Mouse (Mus musculus) hindbrain, embryonic 13.5 days (tissue): ENCODE results near the gene Ephb1. TPM values are rescaled to one million over a fixed set of nuclear protein-coding genes. Genes with fewer than 3 reads are reported as not detected.

Source experiments
- ATAC-seq: fragments of 200-750 bp; cut with Nextera tagmentation; 2 replicates; pipeline ENCODE4 v1.8.0; 2017; ENCODE audit warnings: moderate TSS enrichment; ENCODE audit not compliant: low FRiP score
- H3K27ac ChIP-seq: fragments of 300-500 bp; sonication (generic); 2 replicates; pipeline ENCODE4 v1.5.1; 2015; ENCODE audit warnings: inconsistent platforms, mild to moderate bottlenecking, moderate library complexity
- H3K27me3 ChIP-seq: fragments of 300-500 bp; sonication (generic); 2 replicates; pipeline ENCODE4 v1.6.1; 2015; ENCODE audit warnings: mild to moderate bottlenecking, inconsistent platforms
- H3K36me3 ChIP-seq: fragments of 300-500 bp; sonication (generic); 2 replicates; pipeline ENCODE4 v1.6.1; 2015; ENCODE audit warnings: mild to moderate bottlenecking, inconsistent platforms
- H3K4me1 ChIP-seq: fragments of 300-500 bp; sonication (generic); replicated peaks from 2 replicates; pipeline ENCODE4 v1.6.1; 2015; ENCODE audit warnings: inconsistent platforms
- H3K4me2 ChIP-seq: fragments of 300-500 bp; sonication (generic); 2 replicates; pipeline ENCODE4 v1.6.1; 2015; ENCODE audit warnings: inconsistent platforms, mild to moderate bottlenecking, moderate library complexity
- H3K4me3 ChIP-seq: fragments of 300-500 bp; sonication (generic); 2 replicates; pipeline ENCODE4 v1.5.1; 2015; ENCODE audit warnings: mild to moderate bottlenecking, inconsistent platforms
- H3K9ac ChIP-seq: fragments of 300-500 bp; sonication (generic); 2 replicates; pipeline ENCODE4 v1.6.1; 2015; ENCODE audit warnings: mild to moderate bottlenecking, inconsistent platforms
- H3K9me3 ChIP-seq: fragments of 300-500 bp; sonication (generic); 2 replicates; pipeline ENCODE4 v1.6.1; 2016; ENCODE audit warnings: inconsistent platforms
- WGBS: fragments of 180-500 bp; shearing (Covaris S2); methylation state at CpG from one replicate; pipeline ENCODE4 v1.1.7; 2015; 5-methylcytosine and 5-hydroxymethylcytosine counted together
- polyA plus RNA-seq: library from polyadenylated mRNA; unstranded; fragments of >200 nt; fragmentation: Nextera tagmentation; extraction: Ambion mirVana; gene quantifications from 2 replicates; pipeline ENCODE4 v1.2.1, GENCODE M21; 2015

The Ephb1 gene
- polyA plus RNA-seq, 1 experiment from 2014 or later: 45.4 TPM

DNA sequence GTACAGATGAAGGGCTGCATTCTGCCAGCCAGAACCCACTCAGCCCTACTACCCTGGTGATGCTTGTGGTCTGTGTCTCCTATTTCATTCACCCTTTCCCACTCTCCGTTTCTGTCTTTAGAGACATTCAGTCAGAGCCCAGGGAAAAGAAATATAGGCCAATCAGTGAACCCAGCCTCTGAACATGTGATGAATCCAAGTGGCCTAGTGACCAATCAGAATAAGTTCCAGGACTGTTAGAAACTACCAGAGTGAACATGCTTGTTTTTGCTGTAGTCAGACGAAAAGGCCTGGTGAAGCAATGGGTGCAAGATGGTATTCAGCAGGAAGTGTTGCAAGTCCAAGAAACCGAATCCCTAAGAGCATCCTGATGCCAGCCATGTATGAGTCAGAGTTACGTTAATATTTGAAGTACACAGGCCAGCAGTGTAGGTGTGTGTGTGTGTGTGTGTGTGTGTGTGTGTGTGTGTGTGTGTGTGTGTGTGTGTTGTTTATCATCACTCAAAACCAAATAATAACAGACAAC is 26.8 kb downstream of the Ephb1 start:
- peaks cover 10% of the 10 kb centered on the region for H3K4me1 ChIP-seq
- no peak overlapping the region for H3K9ac ChIP-seq
- no peak overlapping the region for H3K4me3 ChIP-seq
- H3K27me3 ChIP-seq: no peaks in the 10 kb centered on the region
- H3K27ac ChIP-seq: no peak overlapping the region
- H3K9me3 ChIP-seq: no peaks in the 10 kb centered on the region
- WGBS: 88% methylated on average over 4 of the region's 4 CpGs
- no peak for ATAC-seq
- no peak overlapping the region for H3K4me2 ChIP-seq
- no peaks in the 10 kb centered on the region for H3K36me3 ChIP-seq

DNA sequence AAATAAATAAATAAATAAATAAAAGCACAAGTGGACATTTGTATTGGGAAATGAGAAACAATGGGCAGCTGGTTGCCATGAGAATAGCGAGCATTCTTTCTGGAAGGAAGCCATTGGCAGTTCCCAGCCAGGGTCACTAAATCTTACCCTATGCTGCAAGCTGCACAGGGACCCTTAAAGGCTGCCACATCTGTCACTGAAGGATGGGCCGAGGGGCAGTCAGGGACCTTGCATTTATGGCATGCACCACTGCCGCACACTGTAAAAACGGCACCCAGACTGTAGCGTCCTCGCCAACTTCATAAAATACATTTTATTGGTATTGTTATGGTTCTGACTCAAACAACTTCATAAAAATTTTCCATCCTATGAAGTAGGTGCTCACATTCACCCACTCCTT is 39.1 kb downstream of the Ephb1 start:
- Histone ChIP-seq H3K4me3 (no peak overlapping the region), H3K36me3 (no peaks in the 10 kb centered on the region), H3K27ac (no peak overlapping the region), H3K9me3 (no peaks in the 10 kb centered on the region), H3K4me1 (peaks cover 15% of the 10 kb centered on the region), H3K4me2 (no peak overlapping the region), H3K9ac (no peak overlapping the region), H3K27me3 (no peaks in the 10 kb centered on the region)
- 74% methylated on average over 6 of the region's 6 CpGs for WGBS
- no peak for ATAC-seq

DNA sequence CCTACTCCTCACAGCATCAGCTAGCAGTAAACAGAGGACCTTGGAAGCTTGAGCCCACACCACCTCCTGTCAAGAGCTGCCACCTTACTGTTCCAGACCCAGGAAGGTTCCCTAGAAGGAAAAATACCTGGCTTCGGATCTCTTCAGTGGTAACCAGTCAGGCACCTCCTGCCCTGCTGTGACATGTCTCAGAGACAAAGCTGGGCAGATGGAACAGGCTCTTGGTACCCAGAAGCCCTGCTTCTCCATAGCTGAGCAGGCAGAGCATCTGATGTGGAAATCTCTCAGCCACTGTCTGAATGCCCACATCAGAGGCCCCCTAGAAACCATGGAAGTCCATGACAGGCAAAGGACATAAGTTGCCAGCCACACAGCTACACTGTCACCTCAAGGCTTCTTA is 39.7 kb downstream of the Ephb1 start:
- Histone ChIP-seq H3K27ac (no peak overlapping the region), H3K4me3 (no peak overlapping the region), H3K27me3 (no peaks in the 10 kb centered on the region), H3K4me2 (no peak overlapping the region), H3K4me1 (peaks cover 19% of the 10 kb centered on the region), H3K9ac (no peak overlapping the region), H3K9me3 (no peaks in the 10 kb centered on the region), H3K36me3 (no peaks in the 10 kb centered on the region)
- no peak for ATAC-seq
- 96% methylated on average over 1 of the region's 1 CpGs for WGBS

GRCm38 (mm10) chr9:102310431-102310830 is 44.1 kb downstream of the Ephb1 start:
- Histone ChIP-seq H3K4me2 (no peak overlapping the region), H3K9ac (no peak overlapping the region), H3K9me3 (no peaks in the 10 kb centered on the region), H3K27me3 (no peaks in the 10 kb centered on the region), H3K4me3 (no peak overlapping the region), H3K36me3 (no peaks in the 10 kb centered on the region), H3K27ac (peak overlapping the region; percentile 20; the same call in 1 of the 2 replicates), H3K4me1 (peaks cover 43% of the 10 kb centered on the region)
- 30% methylated on average over 3 of the region's 3 CpGs for WGBS
- ATAC-seq: no peak

GRCm38 (mm10) chr9:102309278-102309677 is 45.2 kb downstream of the Ephb1 start:
- H3K4me1 ChIP-seq: peaks cover 48% of the 10 kb centered on the region
- no peaks in the 10 kb centered on the region for H3K36me3 ChIP-seq
- H3K4me2 ChIP-seq: no peak overlapping the region
- H3K9me3 ChIP-seq: no peaks in the 10 kb centered on the region
- no peak overlapping the region for H3K9ac ChIP-seq
- no peak for ATAC-seq
- 91% methylated on average over 7 of the region's 7 CpGs for WGBS
- no peak overlapping the region for H3K4me3 ChIP-seq
- H3K27me3 ChIP-seq: no peaks in the 10 kb centered on the region
- H3K27ac ChIP-seq: no peak overlapping the region

DNA sequence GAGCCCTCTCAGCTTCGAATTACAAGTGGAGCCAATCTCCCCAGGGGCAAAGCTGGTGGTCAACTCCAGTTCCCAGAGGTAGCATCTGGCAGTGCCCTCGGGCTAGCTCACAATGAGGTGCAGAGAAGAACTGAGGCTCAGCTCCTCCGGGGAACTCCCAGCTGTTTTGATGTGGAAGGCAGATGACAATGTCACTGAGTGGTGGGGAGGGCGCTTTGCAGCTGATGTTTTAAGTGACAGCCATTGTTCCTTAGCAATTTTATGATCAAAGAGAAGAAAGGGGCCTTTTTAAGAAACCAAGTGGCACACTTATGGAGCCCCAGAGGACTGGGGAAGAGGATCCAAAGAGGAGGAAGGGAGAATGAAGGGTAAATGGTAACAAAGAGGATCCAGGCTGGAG is 46.8 kb downstream of the Ephb1 start:
- no peak overlapping the region for H3K27ac ChIP-seq

GRCm38 (mm10) chr9:102306645-102307415 is 47.7 kb downstream of the Ephb1 start:
- Histone ChIP-seq H3K36me3 (no peaks in the 10 kb centered on the region), H3K4me3 (no peak overlapping the region), H3K4me1 (peaks cover 55% of the 10 kb centered on the region), H3K9me3 (no peaks in the 10 kb centered on the region), H3K27ac (no peak overlapping the region; the same call in 1 of the 2 replicates), H3K27me3 (no peaks in the 10 kb centered on the region), H3K9ac (no peak overlapping the region), H3K4me2 (no peak overlapping the region)
- 82% methylated on average over 1 of the region's 1 CpGs for WGBS
- no peak for ATAC-seq

More for the DNA sequence above, 46.8 kb downstream of the Ephb1 start:
- no peak overlapping the region for H3K9ac ChIP-seq
- no peaks in the 10 kb centered on the region for H3K36me3 ChIP-seq
- H3K4me2 ChIP-seq: no peak overlapping the region
- no peaks in the 10 kb centered on the region for H3K9me3 ChIP-seq
- peaks cover 55% of the 10 kb centered on the region for H3K4me1 ChIP-seq
- WGBS: 31% methylated on average over 4 of the region's 4 CpGs
- no peaks in the 10 kb centered on the region for H3K27me3 ChIP-seq
- no peak for ATAC-seq
- no peak overlapping the region for H3K4me3 ChIP-seq

DNA sequence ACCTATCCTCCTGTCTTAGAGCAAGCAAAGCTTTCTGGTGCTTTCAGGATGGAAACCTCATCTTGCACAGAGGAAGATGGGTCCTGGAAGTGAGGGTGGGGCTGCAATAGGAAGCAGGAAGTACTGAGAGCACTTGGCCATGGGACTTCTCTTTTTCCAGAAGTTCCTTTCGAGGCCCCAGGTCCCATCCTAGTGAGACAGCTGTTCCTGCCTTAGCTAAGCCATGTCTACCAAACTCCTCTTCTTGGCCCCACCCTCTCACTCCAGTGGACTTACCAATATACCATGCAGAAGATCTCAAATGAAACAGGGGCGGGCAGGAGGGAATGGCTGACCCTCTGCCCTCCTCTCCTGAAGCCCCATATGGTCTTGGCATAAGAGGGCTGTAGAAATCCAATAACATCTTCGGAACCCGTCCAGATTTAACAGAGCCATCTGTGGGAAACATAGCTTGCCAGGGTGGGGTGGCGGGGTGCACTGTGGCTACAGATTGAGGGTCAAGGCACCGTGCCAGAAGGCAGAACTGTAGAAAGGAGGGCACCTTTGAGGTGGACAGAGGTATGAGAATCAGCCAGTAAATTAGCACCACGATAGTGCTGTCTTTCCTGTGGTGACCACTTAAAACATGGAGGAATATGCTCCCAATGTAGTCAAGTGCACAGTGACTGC is 48.9 kb downstream of the Ephb1 start:
- no peak overlapping the region for H3K27ac ChIP-seq
- H3K27me3 ChIP-seq: no peaks in the 10 kb centered on the region
- peaks cover 48% of the 10 kb centered on the region for H3K4me1 ChIP-seq
- no peak overlapping the region for H3K9ac ChIP-seq
- H3K4me3 ChIP-seq: no peak overlapping the region
- 87% methylated on average over 7 of the region's 7 CpGs for WGBS
- H3K9me3 ChIP-seq: no peaks in the 10 kb centered on the region
- H3K4me2 ChIP-seq: no peak overlapping the region
- no peak for ATAC-seq
- no peaks in the 10 kb centered on the region for H3K36me3 ChIP-seq

GRCm38 (mm10) chr9:102304796-102305195 is 49.7 kb downstream of the Ephb1 start:
- Histone ChIP-seq H3K9me3 (no peaks in the 10 kb centered on the region), H3K4me2 (no peak overlapping the region), H3K9ac (no peak overlapping the region), H3K27ac (no peak overlapping the region), H3K4me1 (peaks cover 45% of the 10 kb centered on the region), H3K4me3 (no peak overlapping the region), H3K27me3 (no peaks in the 10 kb centered on the region), H3K36me3 (no peaks in the 10 kb centered on the region)
- 44% methylated on average over 3 of the region's 3 CpGs for WGBS
- no peak for ATAC-seq

DNA sequence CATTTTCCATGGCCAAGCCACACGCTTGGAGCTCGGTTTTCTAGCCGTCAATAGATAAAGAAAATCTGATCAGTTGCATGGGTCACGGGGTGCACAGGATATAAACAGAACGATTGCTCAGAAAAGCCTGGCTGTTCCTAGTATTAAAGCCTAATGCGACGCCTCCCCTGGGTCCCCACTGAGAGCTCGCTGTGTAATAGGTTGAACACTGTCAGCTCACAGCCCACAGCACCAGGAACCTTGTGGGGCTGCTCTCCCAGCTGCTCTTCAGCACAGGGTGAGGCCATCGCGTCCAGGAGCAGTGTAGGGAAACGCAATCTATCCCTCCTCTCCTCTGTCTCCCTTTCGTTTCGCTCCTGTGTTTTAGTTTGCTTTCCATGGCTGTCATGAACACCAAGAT is 50.6 kb downstream of the Ephb1 start:
- Histone ChIP-seq H3K4me2 (no peak overlapping the region), H3K9ac (no peak overlapping the region), H3K4me1 (peaks cover 45% of the 10 kb centered on the region), H3K27ac (peak overlapping the region; percentile 2; the same call in 1 of the 2 replicates), H3K36me3 (no peaks in the 10 kb centered on the region), H3K27me3 (no peaks in the 10 kb centered on the region), H3K4me3 (no peak overlapping the region), H3K9me3 (no peaks in the 10 kb centered on the region)
- ATAC-seq: no peak
- WGBS: 45% methylated on average over 13 of the region's 13 CpGs

DNA sequence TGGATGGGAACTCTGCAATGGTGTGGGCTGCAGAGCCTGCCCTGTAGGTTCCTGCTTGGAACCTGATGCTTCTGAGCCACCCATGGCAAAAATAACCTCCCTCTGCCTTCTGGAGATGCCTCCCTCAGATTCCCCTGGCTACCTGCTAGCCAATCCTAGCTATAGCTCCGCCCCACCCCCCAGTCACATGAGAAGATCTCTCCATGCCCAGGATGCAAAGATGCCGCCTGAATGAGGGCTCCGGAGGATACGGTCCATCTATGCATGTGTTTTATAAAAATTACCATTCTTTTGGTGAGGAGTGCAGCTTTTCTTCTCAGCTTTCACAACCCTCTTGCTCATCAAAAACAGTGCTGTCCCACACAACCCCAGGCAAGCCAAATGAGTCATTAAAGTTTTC is 53.5 kb downstream of the Ephb1 start:
- ATAC-seq: no peak
- H3K9ac ChIP-seq: no peak overlapping the region
- H3K27ac ChIP-seq: no peak overlapping the region
- no peaks in the 10 kb centered on the region for H3K27me3 ChIP-seq
- no peak overlapping the region for H3K4me2 ChIP-seq
- 74% methylated on average over 4 of the region's 4 CpGs for whole genome bisulfite sequencing
- H3K4me1 ChIP-seq: peaks cover 40% of the 10 kb centered on the region
- no peak overlapping the region for H3K4me3 ChIP-seq
- H3K36me3 ChIP-seq: no peaks in the 10 kb centered on the region
- H3K9me3 ChIP-seq: no peaks in the 10 kb centered on the region

GRCm38 (mm10) chr9:102298741-102299140 is 55.8 kb downstream of the Ephb1 start:
- no peak overlapping the region for H3K4me2 ChIP-seq
- no peaks in the 10 kb centered on the region for H3K27me3 ChIP-seq
- ATAC-seq: no peak
- H3K4me1 ChIP-seq: peaks cover 29% of the 10 kb centered on the region
- H3K4me3 ChIP-seq: no peak overlapping the region
- H3K36me3 ChIP-seq: no peaks in the 10 kb centered on the region
- 64% methylated on average over 8 of the region's 8 CpGs for WGBS
- no peak overlapping the region for H3K9ac ChIP-seq
- H3K27ac ChIP-seq: no peak overlapping the region
- no peaks in the 10 kb centered on the region for H3K9me3 ChIP-seq
